Mouse (Mus musculus): ENCODE results near the gene Krt4. TPM values are rescaled to one million over a fixed set of nuclear protein-coding genes. Genes with fewer than 3 reads are reported as not detected.

Krt4 gene
- total and polyA plus RNA-seq, 3 experiments = 0.11 TPM; not detected in 2

GRCm38 (mm10) chr15:101929666-101930065, 5.1 kb upstream of the Krt4 start:
- Histone ChIP-seq H3K27me3 (ENCODE audit: insufficient read depth, low read length) (no peaks in the 10 kb centered on the region; the same call in 1 of the 2 replicates), H3K9me3 (replicated peaks) (peaks cover 31% of the 10 kb centered on the region), H3K36me3 (replicated peaks) (no peaks in the 10 kb centered on the region), H3K4me1 (ENCODE audit: insufficient read depth, low read depth, low read length) (no peaks in the 10 kb centered on the region), H3K4me3 (ENCODE audit: low read depth, low read length) (no peak overlapping the region)
- TF ChIP-seq GATA2 (IDR thresholded peaks at IDR 0.05; ENCODE audit: borderline replicate concordance, low read depth, low read length) (no peak), POLR2AphosphoS5 (IDR thresholded peaks at IDR 0.05; ENCODE audit: insufficient replicate concordance, low read depth, low read length) (no peak), GATA1 (IDR thresholded peaks at IDR 0.05; ENCODE audit: borderline replicate concordance, low read length) (no peak), TAL1 (conservative IDR thresholded peaks at IDR 0.05; ENCODE audit: low read depth, low read length) (no peak), CTCF (IDR thresholded peaks at IDR 0.05; ENCODE audit: low read depth, low read length) (no peak)
- no peak for DNase-seq (ENCODE audit: low spot score)
- ATAC-seq (ENCODE audit: extremely low read depth, insufficient number of reproducible peaks, low FRiP score, poor library complexity, severe bottlenecking) = no peak

- H3K9me3 ChIP-seq (replicated peaks) = peaks cover 35% of the 10 kb centered on the region
- TF ChIP-seq TAL1 (conservative IDR thresholded peaks at IDR 0.05; ENCODE audit: low read depth, low read length) (no peak), POLR2AphosphoS5 (IDR thresholded peaks at IDR 0.05; ENCODE audit: insufficient replicate concordance, low read depth, low read length) (no peak), GATA1 (IDR thresholded peaks at IDR 0.05; ENCODE audit: borderline replicate concordance, low read length) (no peak), GATA2 (IDR thresholded peaks at IDR 0.05; ENCODE audit: borderline replicate concordance, low read depth, low read length) (no peak), CTCF (IDR thresholded peaks at IDR 0.05; ENCODE audit: low read depth, low read length) (no peak)
- no peaks in the 10 kb centered on the region; the same call in 1 of the 2 replicates for H3K27me3 ChIP-seq (ENCODE audit: insufficient read depth, low read length)
- no peaks in the 10 kb centered on the region for H3K4me1 ChIP-seq (ENCODE audit: insufficient read depth, low read depth, low read length)
- DNase-seq (ENCODE audit: low spot score) (no peak), ATAC-seq (ENCODE audit: extremely low read depth, insufficient number of reproducible peaks, low FRiP score, poor library complexity, severe bottlenecking) (no peak)
- H3K36me3 ChIP-seq (replicated peaks) = no peaks in the 10 kb centered on the region
- no peak overlapping the region for H3K4me3 ChIP-seq (ENCODE audit: low read depth, low read length)
These were observed 4.6 kb upstream of the Krt4 start for GRCm38 (mm10) chr15:101929087-101929486.

- no peaks in the 10 kb centered on the region for H3K4me1 ChIP-seq (ENCODE audit: insufficient read depth, low read depth, low read length)
- DNase-seq (ENCODE audit: low spot score) (no peak), ATAC-seq (ENCODE audit: extremely low read depth, insufficient number of reproducible peaks, low FRiP score, poor library complexity, severe bottlenecking) (no peak)
- TF ChIP-seq TAL1 (conservative IDR thresholded peaks at IDR 0.05; ENCODE audit: low read depth, low read length) (no peak), CTCF (IDR thresholded peaks at IDR 0.05; ENCODE audit: low read depth, low read length) (no peak), GATA1 (IDR thresholded peaks at IDR 0.05; ENCODE audit: borderline replicate concordance, low read length) (no peak), POLR2AphosphoS5 (IDR thresholded peaks at IDR 0.05; ENCODE audit: insufficient replicate concordance, low read depth, low read length) (no peak), GATA2 (IDR thresholded peaks at IDR 0.05; ENCODE audit: borderline replicate concordance, low read depth, low read length) (no peak)
- peaks cover 35% of the 10 kb centered on the region for H3K9me3 ChIP-seq (replicated peaks)
- H3K4me3 ChIP-seq (ENCODE audit: low read depth, low read length) = no peak overlapping the region
- no peaks in the 10 kb centered on the region; the same call in 1 of the 2 replicates for H3K27me3 ChIP-seq (ENCODE audit: insufficient read depth, low read length)
- H3K36me3 ChIP-seq (replicated peaks) = no peaks in the 10 kb centered on the region
These were observed 3.0 kb upstream of the Krt4 start for GRCm38 (mm10) chr15:101927340-101928080.

GRCm38 (mm10) chr15:101925041-101925440, 506 bp upstream of the Krt4 start:
- ATAC-seq (ENCODE audit: extremely low read depth, insufficient number of reproducible peaks, low FRiP score, poor library complexity, severe bottlenecking) (no peak), DNase-seq (ENCODE audit: low spot score) (no peak)
- H3K36me3 ChIP-seq (replicated peaks) = no peaks in the 10 kb centered on the region
- no peaks in the 10 kb centered on the region; the same call in 1 of the 2 replicates for H3K27me3 ChIP-seq (ENCODE audit: insufficient read depth, low read length)
- no peak for TF ChIP-seq CTCF (IDR thresholded peaks at IDR 0.05; ENCODE audit: low read depth, low read length)
- no peak for TF ChIP-seq TAL1 (conservative IDR thresholded peaks at IDR 0.05; ENCODE audit: low read depth, low read length)
- no peak for TF ChIP-seq GATA2 (IDR thresholded peaks at IDR 0.05; ENCODE audit: borderline replicate concordance, low read depth, low read length)
- no peak for TF ChIP-seq POLR2AphosphoS5 (IDR thresholded peaks at IDR 0.05; ENCODE audit: insufficient replicate concordance, low read depth, low read length)
- TF ChIP-seq GATA1 (IDR thresholded peaks at IDR 0.05; ENCODE audit: borderline replicate concordance, low read length) = no peak
- no peaks in the 10 kb centered on the region for H3K4me1 ChIP-seq (ENCODE audit: insufficient read depth, low read depth, low read length)
- no peak overlapping the region for H3K4me3 ChIP-seq (ENCODE audit: low read depth, low read length)
- H3K9me3 ChIP-seq (replicated peaks) = peaks cover 30% of the 10 kb centered on the region

- Histone ChIP-seq H3K4me3 (ENCODE audit: low read depth, low read length) (no peak overlapping the region), H3K36me3 (replicated peaks) (no peaks in the 10 kb centered on the region), H3K4me1 (ENCODE audit: insufficient read depth, low read depth, low read length) (no peaks in the 10 kb centered on the region), H3K9me3 (replicated peaks) (peaks cover 27% of the 10 kb centered on the region), H3K27me3 (ENCODE audit: insufficient read depth, low read length) (no peaks in the 10 kb centered on the region; the same call in 1 of the 2 replicates)
- TF ChIP-seq POLR2AphosphoS5 (IDR thresholded peaks at IDR 0.05; ENCODE audit: insufficient replicate concordance, low read depth, low read length) (no peak), TAL1 (conservative IDR thresholded peaks at IDR 0.05; ENCODE audit: low read depth, low read length) (no peak), GATA2 (IDR thresholded peaks at IDR 0.05; ENCODE audit: borderline replicate concordance, low read depth, low read length) (no peak), GATA1 (IDR thresholded peaks at IDR 0.05; ENCODE audit: borderline replicate concordance, low read length) (no peak), CTCF (IDR thresholded peaks at IDR 0.05; ENCODE audit: low read depth, low read length) (no peak)
- DNase-seq (ENCODE audit: low spot score) (no peak), ATAC-seq (ENCODE audit: extremely low read depth, insufficient number of reproducible peaks, low FRiP score, poor library complexity, severe bottlenecking) (no peak)
These were observed 2.2 kb downstream of the Krt4 start for GRCm38 (mm10) chr15:101922296-101922695.

GRCm38 (mm10) chr15:101916072-101916471, 8.5 kb downstream of the Krt4 start:
- H3K27me3 ChIP-seq (ENCODE audit: insufficient read depth, low read length) = no peaks in the 10 kb centered on the region
- TF ChIP-seq GATA2 (IDR thresholded peaks at IDR 0.05; ENCODE audit: borderline replicate concordance, low read depth, low read length) = no peak
- no peak for TF ChIP-seq POLR2AphosphoS5 (IDR thresholded peaks at IDR 0.05; ENCODE audit: insufficient replicate concordance, low read depth, low read length)
- TF ChIP-seq CTCF (IDR thresholded peaks at IDR 0.05; ENCODE audit: low read depth, low read length) = no peak
- TF ChIP-seq GATA1 (IDR thresholded peaks at IDR 0.05; ENCODE audit: borderline replicate concordance, low read length) = no peak
- no peak for TF ChIP-seq TAL1 (conservative IDR thresholded peaks at IDR 0.05; ENCODE audit: low read depth, low read length)
- no peak for ATAC-seq (ENCODE audit: extremely low read depth, insufficient number of reproducible peaks, low FRiP score, poor library complexity, severe bottlenecking)

More at GRCm38 (mm10) chr15:101916072-101916471, 8.5 kb downstream of the Krt4 start:
- DNase-seq (ENCODE audit: low spot score) = no peak
- H3K4me1 ChIP-seq (ENCODE audit: insufficient read depth, low read depth, low read length) = no peaks in the 10 kb centered on the region
- H3K4me3 ChIP-seq (ENCODE audit: low read depth, low read length) = no peak overlapping the region
- peaks cover 13% of the 10 kb centered on the region for H3K9me3 ChIP-seq (replicated peaks)
- no peaks in the 10 kb centered on the region for H3K36me3 ChIP-seq (replicated peaks)
